Mouse (Mus musculus) midbrain, embryonic 13.5 days (tissue): ENCODE measurements at regions not wholly inside any gene's neighbourhood (a gene's known extent, or its start where the extent isn't known, plus 50 kb on each side); places are given as distances from the start of the nearest gene placed in this dataset.

Experiments used
- ATAC-seq: fragments of 200-750 bp; cut with Nextera tagmentation; 2 replicates; pipeline ENCODE4 v1.8.0; 2017; ENCODE audit warnings: mild to moderate bottlenecking, moderate TSS enrichment, moderate library complexity
- H3K27ac ChIP-seq: fragments of 300-500 bp; sonication (generic); 2 replicates; pipeline ENCODE4 v1.5.1; 2015; ENCODE audit warnings: inconsistent platforms, mild to moderate bottlenecking, moderate library complexity
- H3K27me3 ChIP-seq: fragments of 300-500 bp; sonication (generic); 2 replicates; pipeline ENCODE4 v1.6.1; 2015; ENCODE audit warnings: mild to moderate bottlenecking, inconsistent platforms
- H3K36me3 ChIP-seq: fragments of 300-500 bp; sonication (generic); 2 replicates; pipeline ENCODE4 v1.6.1; 2015; ENCODE audit warnings: mild to moderate bottlenecking, inconsistent platforms
- H3K4me1 ChIP-seq: fragments of 300-500 bp; sonication (generic); replicated peaks from 2 replicates; pipeline ENCODE4 v1.6.1; 2015; ENCODE audit warnings: inconsistent platforms
- H3K4me2 ChIP-seq: fragments of 300-500 bp; sonication (generic); replicated peaks from 2 replicates; pipeline ENCODE4 v1.6.1; 2015; ENCODE audit warnings: moderate library complexity, mild to moderate bottlenecking, inconsistent platforms
- H3K4me3 ChIP-seq: fragments of 300-500 bp; sonication (generic); replicated peaks from 2 replicates; pipeline ENCODE4 v1.5.1; 2015; ENCODE audit warnings: mild to moderate bottlenecking, inconsistent platforms
- H3K9ac ChIP-seq: fragments of 300-500 bp; sonication (generic); replicated peaks from 2 replicates; pipeline ENCODE4 v1.6.1; 2015; ENCODE audit warnings: mild to moderate bottlenecking, inconsistent platforms
- H3K9me3 ChIP-seq: fragments of 300-500 bp; sonication (generic); 2 replicates; pipeline ENCODE4 v1.6.1; 2016; ENCODE audit warnings: mild to moderate bottlenecking, inconsistent platforms
- WGBS: fragments of 180-500 bp; shearing (Covaris S2); methylation state at CpG from one replicate; pipeline ENCODE4 v1.1.7; 2015; 5-methylcytosine and 5-hydroxymethylcytosine counted together

GRCm38 (mm10) chr3:105228401-105228800, 161.8 kb downstream of the 4930564D02Rik start:
- Histone ChIP-seq H3K27ac (no peak overlapping the region), H3K9me3 (no peaks in the 10 kb centered on the region), H3K36me3 (no peaks in the 10 kb centered on the region), H3K4me2 (no peak overlapping the region), H3K4me3 (no peak overlapping the region), H3K9ac (no peak overlapping the region), H3K4me1 (peaks cover 7% of the 10 kb centered on the region; the same call in 1 of the 2 replicates), H3K27me3 (no peaks in the 10 kb centered on the region)
- WGBS, result 94% methylated on average over 3 of the region's 3 CpGs
- ATAC-seq, result no peak

GRCm38 (mm10) chr3:105241048-105241447, 174.4 kb downstream of the 4930564D02Rik start:
- Histone ChIP-seq H3K4me2 (no peak overlapping the region), H3K9ac (no peak overlapping the region), H3K36me3 (no peaks in the 10 kb centered on the region), H3K27me3 (no peaks in the 10 kb centered on the region), H3K4me1 (no peaks in the 10 kb centered on the region), H3K27ac (no peak overlapping the region), H3K4me3 (no peak overlapping the region), H3K9me3 (0 out of 2 replicates have a peak, but pooled peaks cover 4% of the 10 kb centered on the region)
- 77% methylated on average over 3 of the region's 3 CpGs for WGBS
- ATAC-seq, result no peak

GRCm38 (mm10) chr3:105257096-105257495, 190.5 kb downstream of the 4930564D02Rik start:
- no peak overlapping the region for H3K4me2 ChIP-seq
- no peak overlapping the region for H3K9ac ChIP-seq
- ATAC-seq, result no peak
- no peaks in the 10 kb centered on the region for H3K4me1 ChIP-seq
- no peaks in the 10 kb centered on the region for H3K36me3 ChIP-seq
- no peak overlapping the region for H3K27ac ChIP-seq
- H3K4me3 ChIP-seq, result no peak overlapping the region
- no peaks in the 10 kb centered on the region for H3K9me3 ChIP-seq
- WGBS, result 97% methylated on average over 2 of the region's 2 CpGs
- no peaks in the 10 kb centered on the region for H3K27me3 ChIP-seq

GRCm38 (mm10) chr3:105275241-105275640, 176.9 kb upstream of the Kcnd3 start:
- Histone ChIP-seq H3K36me3 (no peaks in the 10 kb centered on the region), H3K27me3 (peaks cover 5% of the 10 kb centered on the region; the same call in 1 of the 2 replicates), H3K4me3 (no peak overlapping the region), H3K9me3 (no peaks in the 10 kb centered on the region), H3K4me1 (peaks cover 5% of the 10 kb centered on the region; the same call in 1 of the 2 replicates), H3K27ac (no peak overlapping the region), H3K4me2 (no peak overlapping the region), H3K9ac (no peak overlapping the region)
- ATAC-seq, result no peak
- WGBS, result 30% methylated on average over 4 of the region's 4 CpGs

GRCm38 (mm10) chr3:105280971-105281370, 171.2 kb upstream of the Kcnd3 start:
- Histone ChIP-seq H3K36me3 (no peaks in the 10 kb centered on the region), H3K9me3 (no peaks in the 10 kb centered on the region), H3K4me1 (no peaks in the 10 kb centered on the region), H3K4me2 (no peak overlapping the region), H3K27me3 (no peaks in the 10 kb centered on the region), H3K4me3 (no peak overlapping the region), H3K9ac (no peak overlapping the region), H3K27ac (no peak overlapping the region)
- 75% methylated on average over 5 of the region's 5 CpGs for WGBS
- no peak for ATAC-seq

GRCm38 (mm10) chr3:105281686-105282085, 170.4 kb upstream of the Kcnd3 start:
- H3K4me1 ChIP-seq, result no peaks in the 10 kb centered on the region
- no peak overlapping the region for H3K4me3 ChIP-seq
- 89% methylated on average over 3 of the region's 3 CpGs for WGBS
- H3K4me2 ChIP-seq, result no peak overlapping the region
- no peaks in the 10 kb centered on the region for H3K36me3 ChIP-seq
- H3K9me3 ChIP-seq, result no peaks in the 10 kb centered on the region
- H3K27me3 ChIP-seq, result no peaks in the 10 kb centered on the region
- ATAC-seq, result no peak
- no peak overlapping the region for H3K9ac ChIP-seq
- no peak overlapping the region for H3K27ac ChIP-seq

- Histone ChIP-seq H3K9me3 (no peaks in the 10 kb centered on the region), H3K4me2 (no peak overlapping the region), H3K4me1 (no peaks in the 10 kb centered on the region), H3K27me3 (no peaks in the 10 kb centered on the region), H3K4me3 (no peak overlapping the region), H3K36me3 (no peaks in the 10 kb centered on the region), H3K9ac (no peak overlapping the region), H3K27ac (no peak overlapping the region)
- 77% methylated on average over 3 of the region's 3 CpGs for WGBS
- no peak for ATAC-seq
Observed at GRCm38 (mm10) chr3:105298273-105298672, 153.9 kb upstream of the Kcnd3 start.

GRCm38 (mm10) chr3:105300693-105301548, 151.2 kb upstream of the Kcnd3 start:
- H3K4me1 ChIP-seq, result no peaks in the 10 kb centered on the region
- H3K9me3 ChIP-seq, result no peaks in the 10 kb centered on the region
- WGBS, result 68% methylated on average over 7 of the region's 7 CpGs
- H3K9ac ChIP-seq, result no peak overlapping the region
- H3K36me3 ChIP-seq, result no peaks in the 10 kb centered on the region
- no peak overlapping the region for H3K4me2 ChIP-seq
- no peak overlapping the region for H3K27ac ChIP-seq
- 0 out of 2 replicates have a peak, but pooled peaks have one; percentile 43 for ATAC-seq
- no peaks in the 10 kb centered on the region for H3K27me3 ChIP-seq
- no peak overlapping the region for H3K4me3 ChIP-seq

- Histone ChIP-seq H3K27me3 (no peaks in the 10 kb centered on the region), H3K9ac (no peak overlapping the region), H3K4me3 (no peak overlapping the region), H3K9me3 (no peaks in the 10 kb centered on the region), H3K36me3 (no peaks in the 10 kb centered on the region), H3K4me2 (no peak overlapping the region), H3K27ac (no peak overlapping the region), H3K4me1 (no peaks in the 10 kb centered on the region; the same call in 1 of the 2 replicates)
- no peak for ATAC-seq
- WGBS, result 62% methylated on average over 2 of the region's 2 CpGs
Observed at GRCm38 (mm10) chr3:105307676-105308075, 144.5 kb upstream of the Kcnd3 start.

GRCm38 (mm10) chr3:105309020-105309419, 143.1 kb upstream of the Kcnd3 start:
- WGBS, result 58% methylated on average over 2 of the region's 2 CpGs
- Histone ChIP-seq H3K4me1 (no peaks in the 10 kb centered on the region; the same call in 1 of the 2 replicates), H3K9ac (no peak overlapping the region), H3K9me3 (no peaks in the 10 kb centered on the region), H3K36me3 (no peaks in the 10 kb centered on the region), H3K27me3 (no peaks in the 10 kb centered on the region), H3K4me2 (no peak overlapping the region), H3K27ac (peak overlapping the region; percentile 47; the same call in 1 of the 2 replicates), H3K4me3 (no peak overlapping the region)
- 0 out of 2 replicates have a peak, but pooled peaks have one; percentile 53 for ATAC-seq

- H3K27me3 ChIP-seq, result no peaks in the 10 kb centered on the region
- no peaks in the 10 kb centered on the region for H3K9me3 ChIP-seq
- ATAC-seq, result no peak
- no peaks in the 10 kb centered on the region for H3K36me3 ChIP-seq
- no peak overlapping the region for H3K4me3 ChIP-seq
- peaks cover 16% of the 10 kb centered on the region for H3K4me1 ChIP-seq
- no peak overlapping the region for H3K9ac ChIP-seq
- WGBS, result 92% methylated on average over 4 of the region's 4 CpGs
- no peak overlapping the region for H3K4me2 ChIP-seq
- H3K27ac ChIP-seq, result no peak overlapping the region
Observed at GRCm38 (mm10) chr3:105353268-105353667, 98.9 kb upstream of the Kcnd3 start.

- H3K27me3 ChIP-seq, result no peaks in the 10 kb centered on the region
- no peaks in the 10 kb centered on the region for H3K9me3 ChIP-seq
- peak; percentile 89 for ATAC-seq
- no peaks in the 10 kb centered on the region for H3K36me3 ChIP-seq
- peak overlapping the region; percentile 53 for H3K27ac ChIP-seq
- no peak overlapping the region for H3K9ac ChIP-seq
- H3K4me2 ChIP-seq, result no peak overlapping the region
- H3K4me3 ChIP-seq, result no peak overlapping the region
- 65% methylated on average over 16 of the region's 16 CpGs for WGBS
- H3K4me1 ChIP-seq, result peaks cover 19% of the 10 kb centered on the region
Observed at GRCm38 (mm10) chr3:105354123-105354931, 97.8 kb upstream of the Kcnd3 start.
